Mouse (Mus musculus): Measurements from ENCODE around the gene 1700088E04Rik.

1700088E04Rik gene

GRCm38 (mm10) chr15:79099456-79099855 is 41.6 kb downstream of the 1700088E04Rik start:
- no peak for DNase-seq (ENCODE audit: low spot score)

- DNase-seq (ENCODE audit: low spot score), result no peak
Measured at GRCm38 (mm10) chr15:79098868-79099267, 42.2 kb downstream of the 1700088E04Rik start.

- no peak for DNase-seq (ENCODE audit: low spot score)
Measured at GRCm38 (mm10) chr15:79098220-79098619, 42.8 kb downstream of the 1700088E04Rik start.

DNA sequence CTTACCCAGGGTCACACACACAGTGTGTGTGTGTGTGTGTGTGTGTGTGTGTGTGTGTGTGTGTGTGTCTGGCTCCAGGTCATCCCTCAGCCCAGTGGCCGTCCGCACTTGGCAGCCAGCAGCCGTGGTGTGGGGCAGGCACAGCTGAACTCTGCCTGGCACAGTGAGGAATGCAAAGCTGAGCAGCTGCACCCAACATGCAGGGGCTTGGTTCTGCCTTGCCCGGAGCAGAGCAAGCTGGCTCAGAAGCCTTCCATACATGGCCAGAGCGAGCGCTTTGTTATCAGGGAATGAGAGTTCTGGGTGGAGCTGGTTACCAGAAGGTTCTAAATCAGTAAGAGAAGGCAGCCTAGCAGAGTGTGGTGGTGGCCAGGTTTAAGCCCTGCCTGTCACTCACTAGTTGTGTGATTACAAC is 43.4 kb downstream of the 1700088E04Rik start:
- no peak for DNase-seq (ENCODE audit: low spot score)

- no peak for DNase-seq (ENCODE audit: low spot score)
Measured at GRCm38 (mm10) chr15:79097135-79097534, 43.9 kb downstream of the 1700088E04Rik start.

- no peak for DNase-seq (ENCODE audit: low spot score)
Measured at GRCm38 (mm10) chr15:79096556-79096955, 44.5 kb downstream of the 1700088E04Rik start.

DNA sequence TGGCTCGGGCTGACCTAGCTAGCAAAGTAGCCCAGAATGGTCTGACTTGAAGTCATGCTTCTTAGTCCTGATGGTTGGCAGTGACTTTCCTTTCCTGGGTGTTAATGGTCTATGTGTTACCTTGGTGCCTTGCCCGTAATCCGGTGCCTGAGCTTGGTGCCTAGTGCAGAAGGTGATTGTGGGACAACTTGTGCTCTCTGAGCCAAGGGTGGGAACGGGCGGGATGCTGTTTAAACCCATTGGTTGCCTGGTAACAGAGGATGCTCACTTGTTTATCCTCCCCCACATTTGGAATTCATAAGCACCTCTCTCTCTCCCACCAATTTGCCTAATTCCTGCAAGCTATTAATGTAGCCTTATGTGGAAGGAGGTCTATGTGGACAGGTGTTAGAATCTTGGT is 45.6 kb downstream of the 1700088E04Rik start:
- no peak for DNase-seq (ENCODE audit: low spot score)

DNA sequence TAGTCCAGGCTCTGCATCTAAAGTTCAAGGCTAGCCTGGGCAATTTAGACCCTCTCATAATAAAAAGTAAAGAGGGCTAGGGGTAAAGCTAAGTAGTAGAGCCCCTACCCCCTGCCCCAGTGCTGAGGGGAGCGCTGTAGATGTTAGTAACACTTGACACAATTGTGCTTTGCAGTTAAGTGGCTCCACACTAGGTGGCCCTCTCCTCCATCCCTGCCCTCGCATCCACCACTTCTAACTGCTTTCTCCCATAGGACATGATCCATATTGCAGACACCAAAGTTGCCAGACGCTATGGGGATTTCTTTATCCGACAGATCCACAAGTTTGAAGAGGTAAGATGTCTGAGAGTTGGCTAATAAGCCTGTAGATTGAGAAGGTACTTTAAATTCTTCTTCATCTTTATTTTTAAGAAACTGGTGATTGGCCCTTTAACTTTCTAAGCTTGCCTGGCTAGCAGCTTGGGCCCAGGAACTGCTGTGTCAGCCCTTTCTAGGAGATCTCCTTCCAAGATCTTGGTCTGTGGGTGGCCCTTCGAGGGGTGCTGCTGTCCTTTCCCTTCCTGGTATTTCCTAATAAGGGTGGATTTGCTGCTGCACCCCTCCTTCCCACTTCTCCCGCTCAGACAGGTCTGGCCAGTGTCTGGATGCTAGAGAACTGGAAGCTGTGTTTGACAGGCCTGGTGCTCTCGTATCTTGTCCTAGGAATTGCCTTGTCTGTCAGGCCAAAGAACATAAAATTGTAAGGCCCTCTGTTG is 47.8 kb downstream of the 1700088E04Rik start:
- DNase-seq (ENCODE audit: low spot score), result no peak

GRCm38 (mm10) chr15:79092284-79092683 is 48.8 kb downstream of the 1700088E04Rik start:
- no peak for DNase-seq (ENCODE audit: low spot score)

DNA sequence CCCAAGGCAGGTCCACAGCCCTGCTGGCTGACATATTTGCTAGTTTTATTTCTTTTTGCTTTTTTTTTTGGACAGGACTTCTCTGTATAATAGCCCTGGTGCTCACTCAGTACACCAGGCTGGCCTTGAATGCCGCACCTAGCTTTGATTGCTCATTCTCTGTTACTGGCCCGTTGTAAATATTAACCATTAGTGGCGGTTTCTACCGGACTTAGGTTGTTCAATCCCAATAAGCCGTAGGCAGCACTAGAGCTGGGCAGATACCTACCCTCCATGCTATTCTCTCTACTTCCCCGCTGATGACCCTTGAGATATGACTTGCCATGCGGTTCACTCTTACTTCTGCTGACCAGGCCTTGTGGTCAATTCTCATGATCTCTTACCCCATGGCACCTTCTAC is 61.5 kb downstream of the 1700088E04Rik start:
- no peak for DNase-seq (ENCODE audit: low spot score)

All from T-cell, adult 2 months (primary cell).